Mouse (Mus musculus) frontal cortex, postnatal 10 days (tissue): ENCODE results near the gene Trappc2.
A peak's percentile ranks its signal among the peaks of the same experiment; 100 is the strongest.

Source experiments
- DNase-seq, 2 experiments: peaks; one replicate each; pipeline ENCODE4 v3.0.0; 2022; ENCODE audit warnings: low spot score in 2 of 2, mixed read lengths in 1 of 2

Gene Trappc2

DNA sequence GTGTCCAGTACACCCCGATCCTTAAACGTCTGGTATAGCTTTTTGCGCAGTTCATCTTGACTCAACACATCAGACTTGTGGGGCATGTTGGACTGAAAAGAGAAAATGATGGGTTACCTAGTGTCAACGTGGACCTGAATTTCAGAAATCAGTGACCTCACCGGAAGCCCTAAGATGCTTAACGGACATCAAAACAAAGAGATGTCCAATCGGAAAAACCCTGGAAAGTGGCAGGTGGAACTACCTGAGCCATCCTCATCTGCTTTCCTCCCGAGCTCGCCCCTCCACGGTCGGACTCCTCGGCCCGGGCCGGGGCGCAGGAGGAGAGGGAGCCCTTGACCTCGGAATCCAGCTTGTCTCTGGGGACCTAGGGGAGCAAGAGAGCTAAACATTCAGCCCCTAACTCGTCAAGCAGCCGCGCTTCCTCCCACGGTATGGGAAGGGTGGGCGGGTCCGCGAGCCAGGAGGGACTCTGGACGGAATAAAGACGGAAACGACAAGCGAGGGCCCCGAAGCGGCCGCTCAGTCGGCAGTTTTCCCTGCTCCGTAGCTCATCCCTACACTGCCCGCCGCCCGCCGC, at the start of gene Trappc2:
Trappc2 (plus strand) TSS at position 539 of the 580 bp plus-strand sequence.
- no peak for DNase-seq

DNA sequence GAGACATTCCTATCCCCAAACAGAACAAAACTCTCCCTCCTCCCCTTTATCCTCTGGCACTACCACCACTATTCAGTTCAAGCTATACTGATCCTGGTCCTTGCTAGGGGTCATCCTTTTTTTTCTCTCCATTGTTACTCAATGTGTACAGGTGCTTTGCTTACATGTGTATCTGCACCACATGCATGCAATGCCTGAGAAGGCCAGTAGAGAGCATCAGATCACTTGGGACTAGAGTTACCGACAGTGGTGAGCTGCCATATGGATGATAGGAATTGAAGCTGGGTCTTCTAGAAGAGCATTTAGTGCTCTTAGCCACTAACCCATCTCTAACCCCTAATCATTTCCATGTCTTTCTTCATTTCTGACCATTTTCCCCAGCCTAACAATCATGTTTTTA, 46.6 kb upstream of the Trappc2 start:
- no peak for DNase-seq

DNA sequence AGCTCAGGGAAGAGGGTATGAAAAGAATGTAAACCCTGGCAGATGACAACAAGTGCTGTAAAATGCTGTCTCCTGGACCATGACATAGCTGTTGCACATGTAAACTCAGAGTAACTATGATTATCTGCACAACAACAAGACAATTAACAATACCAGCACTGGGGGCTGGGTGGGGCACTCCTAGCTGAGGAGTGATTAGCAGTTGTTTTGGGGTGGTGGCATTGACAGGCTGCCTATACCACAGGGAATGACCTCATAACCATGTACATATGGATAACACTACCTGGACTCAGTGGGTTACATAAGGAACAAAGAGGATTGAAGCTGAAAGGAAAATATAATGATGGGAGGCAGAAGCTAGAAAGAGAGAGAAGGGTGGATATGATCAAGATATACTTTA, 32.5 kb upstream of the Trappc2 start:
- DNase-seq: no peak

DNA sequence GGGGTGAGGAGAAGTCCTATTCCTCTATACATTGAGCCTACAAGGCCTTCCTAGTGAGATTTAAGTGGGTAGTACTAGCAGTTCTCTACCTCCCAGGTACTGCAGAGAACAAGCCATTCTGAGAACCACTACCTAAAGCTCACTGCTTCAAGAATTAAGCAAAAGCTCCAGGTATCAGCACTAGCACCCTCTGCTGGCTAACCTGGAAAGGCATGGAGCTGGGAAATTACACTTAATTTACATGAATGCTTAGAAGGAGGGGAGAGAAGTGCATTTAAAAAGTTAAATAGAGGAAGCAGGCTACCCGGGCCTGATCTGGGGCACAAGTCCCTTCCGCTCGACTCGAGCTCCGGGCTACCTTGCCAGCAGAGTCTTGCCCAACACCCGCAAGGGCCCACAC, 24.2 kb upstream of the Trappc2 start:
- no peak for DNase-seq

DNA sequence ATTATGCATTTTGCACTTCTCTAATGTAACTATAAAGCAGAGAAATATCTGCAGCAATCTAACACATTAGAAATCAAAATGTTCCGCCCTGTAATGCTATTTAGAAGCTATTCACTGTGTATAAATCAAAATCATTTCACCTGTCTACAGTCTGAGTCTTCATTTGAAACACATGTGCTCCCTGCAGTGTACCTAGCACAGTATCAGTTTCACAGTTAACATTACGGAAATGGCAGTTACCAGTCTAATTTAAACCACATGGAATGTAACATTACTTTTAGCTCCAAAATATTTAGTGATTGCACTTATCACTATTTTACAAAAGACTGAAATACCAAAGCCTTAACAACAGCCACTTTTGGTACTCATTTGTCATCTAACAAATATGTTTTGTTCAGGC, 5.6 kb upstream of the Trappc2 start:
- DNase-seq: no peak

DNA sequence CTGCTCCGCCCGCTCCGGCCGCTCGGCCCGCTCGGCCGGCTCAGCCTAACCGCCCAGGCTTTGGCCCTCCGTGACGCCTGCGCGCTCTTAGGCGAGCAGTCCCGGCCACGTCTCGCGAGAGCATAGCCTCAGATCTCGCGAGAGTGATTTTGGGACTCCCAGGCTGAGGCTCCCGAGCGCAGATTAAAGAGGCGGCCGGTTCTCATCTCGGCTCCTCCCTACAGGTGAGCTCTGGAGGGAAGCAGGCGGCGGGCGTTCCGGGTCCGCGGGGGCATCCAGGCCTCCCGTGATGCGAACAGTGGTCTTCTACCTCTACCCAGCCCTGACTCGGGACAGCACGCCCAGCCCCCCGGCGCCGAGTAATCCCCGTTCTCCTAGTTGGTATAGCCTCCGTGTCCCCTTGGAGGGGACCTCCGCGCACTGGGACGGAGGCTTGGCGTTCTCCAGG, 266 bp downstream of the Trappc2 start, which contains the start of gene Ofd1:
Ofd1 (minus strand) TSS at position 89 of the 448 bp plus-strand sequence.
- peak; percentile 82 to 85 for DNase-seq

DNA sequence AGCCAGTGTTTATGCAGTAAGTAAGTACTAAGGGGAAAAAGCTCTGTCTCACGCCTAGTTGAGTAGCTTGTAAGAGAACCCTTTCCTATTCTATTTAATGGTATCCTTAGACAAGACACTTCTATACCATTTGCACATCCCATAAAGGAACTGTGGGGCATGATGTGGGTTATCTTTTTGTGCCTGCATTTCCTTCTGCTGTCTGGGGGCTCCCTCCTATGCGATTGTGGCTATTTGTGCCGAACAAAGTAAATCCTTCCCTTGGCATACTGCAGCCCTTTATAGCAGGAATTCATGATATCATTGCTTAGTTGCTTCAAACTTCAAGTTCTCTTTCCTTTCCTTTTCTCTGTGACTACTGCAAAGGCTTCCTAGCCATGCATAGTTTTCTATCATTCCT, 4.2 kb downstream of the Trappc2 start:
- no peak for DNase-seq

DNA sequence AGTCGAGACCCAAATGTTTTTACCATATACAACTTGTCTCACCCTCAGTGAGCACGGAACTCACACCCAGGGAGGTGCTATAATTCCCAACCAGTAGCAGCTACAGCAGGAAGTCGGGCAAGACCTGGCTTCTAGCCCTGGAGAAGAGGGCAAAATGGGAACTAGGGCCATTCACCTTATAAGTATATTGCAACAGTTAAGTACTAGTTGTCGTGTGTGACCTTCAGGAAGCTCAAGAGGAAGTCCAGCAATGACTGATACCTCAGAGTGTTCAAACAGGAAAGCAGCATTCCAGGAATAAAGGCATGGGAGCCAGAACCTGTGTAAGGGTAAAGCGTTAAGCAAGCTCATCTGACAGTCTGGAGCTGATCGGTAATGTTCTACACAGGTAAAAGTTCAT, 13.2 kb downstream of the Trappc2 start:
- DNase-seq: no peak

DNA sequence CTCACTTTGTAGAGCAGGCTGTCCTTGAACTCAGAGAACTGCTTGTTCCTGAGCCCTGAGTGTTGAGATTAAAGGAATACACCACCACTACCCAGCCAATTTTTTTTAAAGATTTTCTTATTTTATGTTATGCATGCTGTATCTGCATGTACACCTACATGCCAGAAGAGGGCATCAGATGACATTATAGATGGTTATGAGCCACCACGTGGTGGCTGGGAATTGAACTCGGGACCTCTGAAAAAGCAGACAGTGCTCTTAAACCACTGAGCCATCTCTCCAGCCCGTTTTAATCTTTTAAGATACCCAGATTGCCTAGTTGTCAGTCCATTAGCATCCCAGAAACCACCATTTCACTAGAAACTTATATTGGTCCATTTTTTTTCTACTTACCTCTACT, 14.0 kb downstream of the Trappc2 start:
- no peak for DNase-seq

DNA sequence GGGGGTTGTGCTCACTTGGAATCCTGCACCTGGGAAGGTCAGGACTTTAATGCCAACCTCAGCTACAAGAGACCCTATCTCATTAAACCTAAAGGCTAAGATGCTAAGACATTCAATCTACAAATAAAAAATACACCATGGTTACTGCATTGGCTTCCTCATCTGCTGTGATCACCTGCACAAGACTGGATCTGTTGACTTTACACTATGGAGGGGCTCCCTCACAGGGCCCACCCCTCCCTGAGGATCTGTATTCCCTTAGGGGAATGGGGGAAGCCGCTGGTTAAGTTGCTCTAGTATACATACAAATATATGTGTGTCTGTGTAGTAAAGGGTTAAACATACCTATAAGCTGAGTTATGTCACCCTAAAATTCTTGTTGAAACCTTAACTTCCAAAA, 15.2 kb downstream of the Trappc2 start:
- no peak for DNase-seq

DNA sequence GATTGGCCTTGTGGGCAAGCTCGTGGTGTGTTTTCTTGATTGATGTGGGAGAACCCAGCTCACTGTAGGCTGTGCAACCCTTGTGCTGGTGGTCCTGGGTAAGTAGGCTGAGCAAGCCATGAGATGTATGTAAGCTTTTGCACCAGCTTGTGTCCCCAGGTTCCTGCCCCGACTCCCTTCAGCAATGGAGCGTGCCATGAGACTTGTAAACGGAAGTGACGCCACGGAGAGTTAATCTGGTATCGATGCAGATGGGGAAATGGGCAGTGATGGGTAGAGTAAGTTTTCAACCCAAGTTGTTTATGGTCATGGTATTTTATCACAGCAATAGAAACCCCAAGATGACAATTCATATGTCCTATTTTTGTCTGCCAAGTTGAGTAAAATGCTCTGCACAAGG, 27.9 kb downstream of the Trappc2 start:
- DNase-seq: no peak

DNA sequence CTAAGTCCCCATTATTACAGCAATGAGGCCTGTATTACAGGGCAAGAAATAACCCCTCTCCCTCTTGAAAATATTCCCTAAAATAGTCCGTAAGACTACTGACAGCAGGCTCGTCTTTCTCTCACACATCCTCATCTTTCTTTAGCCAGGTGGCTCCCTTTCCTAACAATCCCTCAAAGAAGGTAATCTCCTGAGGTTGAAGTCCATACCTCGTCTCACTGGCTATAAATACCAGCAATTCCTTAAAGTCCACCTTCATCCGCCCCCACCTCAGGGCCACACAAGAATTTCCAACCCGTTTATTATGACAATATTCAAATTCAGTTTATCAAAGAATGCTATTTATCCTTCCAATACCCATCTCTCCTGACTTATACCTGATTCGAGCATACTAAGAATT, 32.2 kb downstream of the Trappc2 start:
- DNase-seq: no peak

DNA sequence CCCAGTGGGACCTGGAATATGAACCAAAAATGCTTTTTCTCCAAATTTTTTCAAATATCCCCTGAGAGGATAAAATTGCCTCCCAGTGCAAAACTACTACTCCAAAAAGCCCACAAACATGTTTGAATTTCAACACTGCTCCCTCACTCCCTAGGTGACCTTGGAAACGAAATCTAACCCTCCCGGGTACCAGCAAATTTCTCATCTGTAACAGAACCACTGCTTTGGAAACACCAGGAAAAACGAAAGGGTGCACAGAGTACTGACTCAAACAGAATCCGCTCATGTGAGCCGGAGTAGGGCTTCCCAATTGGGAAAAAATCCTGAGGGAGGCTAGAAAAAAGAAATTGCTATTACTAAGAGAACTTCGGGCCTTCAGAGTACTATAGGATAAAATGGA, 37.0 kb downstream of the Trappc2 start:
- DNase-seq: no peak

DNA sequence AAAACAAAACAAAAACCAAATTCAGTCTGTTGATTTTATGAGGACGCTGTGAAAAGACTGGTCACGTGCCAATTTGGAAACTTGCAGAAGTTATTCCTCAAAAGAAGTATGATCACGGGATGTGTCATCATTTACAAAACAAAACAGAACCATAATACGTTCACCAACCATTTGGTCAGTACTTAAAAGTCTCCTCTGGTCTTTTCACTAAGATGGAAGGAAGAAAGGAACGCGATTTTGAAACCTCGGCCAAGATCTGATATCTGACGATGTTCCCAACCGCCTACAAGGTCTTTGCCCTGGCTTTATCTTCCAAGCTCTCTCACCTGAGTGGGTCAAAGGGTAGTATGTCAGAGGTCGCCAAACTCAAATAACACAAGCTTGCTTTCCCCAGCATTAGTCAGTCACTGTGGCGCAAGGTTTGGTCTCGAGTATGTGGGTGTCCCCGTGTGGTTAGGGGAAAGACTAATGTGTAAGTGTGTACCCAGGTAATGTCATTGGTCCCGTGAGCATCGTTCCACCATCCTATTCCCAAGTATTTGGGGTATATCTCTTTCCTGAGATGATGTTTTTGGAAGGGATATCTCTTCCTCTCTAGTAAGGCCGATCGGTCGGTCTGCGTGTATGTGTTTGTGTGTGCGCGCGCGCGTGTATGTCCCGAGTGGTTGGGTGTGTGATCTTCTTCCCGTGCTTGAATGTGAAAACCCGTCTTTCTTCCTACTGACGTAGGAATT, 38.4 kb downstream of the Trappc2 start:
- DNase-seq: no peak

DNA sequence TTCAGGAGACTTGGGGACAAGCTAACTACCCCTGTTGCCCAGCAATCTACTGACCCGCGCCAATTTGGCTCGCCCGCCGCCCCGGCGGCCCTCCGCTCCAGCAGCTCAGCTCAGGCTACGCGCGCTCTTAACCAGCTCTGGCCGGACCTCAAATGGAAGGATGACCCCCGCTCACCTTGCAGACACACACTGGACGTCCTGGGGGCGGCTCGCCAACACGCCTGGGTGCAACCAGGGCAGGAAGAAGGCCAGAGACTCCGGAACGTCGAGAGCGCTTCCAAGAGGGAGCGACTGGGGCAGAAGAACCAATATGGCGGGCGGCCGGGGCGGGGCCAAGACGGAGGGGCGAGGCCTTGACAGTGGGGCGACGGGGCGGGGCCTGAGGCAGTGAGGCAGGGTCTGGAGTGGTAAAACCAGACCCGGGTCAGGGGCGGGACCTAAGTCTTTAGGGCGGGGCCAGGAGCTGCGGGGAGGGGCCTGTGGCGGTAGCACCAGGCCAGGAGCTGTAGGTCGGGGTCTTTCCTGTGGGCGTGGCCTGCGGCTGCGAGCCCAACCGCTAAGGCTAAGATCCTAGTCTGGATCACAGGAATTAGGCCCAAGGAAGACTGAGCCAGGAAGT, 39.1 kb downstream of the Trappc2 start, which contains the start of gene Rab9:
Rab9 (minus strand) TSS at position 503 of the 619 bp plus-strand sequence.
- DNase-seq: peak; percentile 86 to 89

DNA sequence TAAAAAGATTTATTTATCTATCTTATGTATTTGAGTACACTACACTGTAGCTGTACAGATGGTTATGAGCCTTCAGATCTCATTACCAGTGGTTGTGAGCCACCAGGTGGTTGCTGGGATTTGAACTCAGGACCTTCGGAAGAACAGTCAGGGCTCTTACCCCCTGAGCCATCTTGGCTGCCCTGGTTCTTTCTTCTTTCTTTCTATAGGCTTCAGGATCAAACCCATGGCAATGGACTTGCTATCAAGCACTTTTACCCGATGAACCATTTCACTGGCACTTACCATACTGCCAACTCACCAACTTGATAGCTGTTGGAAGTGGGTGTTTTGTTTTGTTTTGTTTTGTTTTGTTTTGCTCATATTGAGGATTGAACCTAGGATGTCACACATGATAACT, 54.7 kb downstream of the Trappc2 start:
- DNase-seq: no peak

DNA sequence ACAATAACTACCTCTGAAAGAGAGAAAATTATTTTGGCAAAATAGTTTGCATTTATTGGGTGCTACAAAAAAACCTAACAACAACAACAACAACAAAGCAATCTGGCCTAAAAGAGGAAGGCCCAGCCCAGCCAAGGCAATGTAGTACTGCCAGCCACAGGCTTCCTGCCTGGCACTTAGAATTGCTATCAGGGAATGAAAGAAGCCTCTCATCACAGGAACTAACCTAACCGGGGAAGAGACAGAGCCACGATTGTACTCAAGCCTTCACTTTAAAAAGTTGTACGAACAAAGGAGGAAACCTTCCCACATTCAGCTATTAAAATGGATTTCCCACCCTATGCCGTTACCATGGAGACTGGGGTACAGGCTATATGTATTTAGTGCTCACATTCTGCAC, 57.4 kb downstream of the Trappc2 start:
- no peak for DNase-seq

DNA sequence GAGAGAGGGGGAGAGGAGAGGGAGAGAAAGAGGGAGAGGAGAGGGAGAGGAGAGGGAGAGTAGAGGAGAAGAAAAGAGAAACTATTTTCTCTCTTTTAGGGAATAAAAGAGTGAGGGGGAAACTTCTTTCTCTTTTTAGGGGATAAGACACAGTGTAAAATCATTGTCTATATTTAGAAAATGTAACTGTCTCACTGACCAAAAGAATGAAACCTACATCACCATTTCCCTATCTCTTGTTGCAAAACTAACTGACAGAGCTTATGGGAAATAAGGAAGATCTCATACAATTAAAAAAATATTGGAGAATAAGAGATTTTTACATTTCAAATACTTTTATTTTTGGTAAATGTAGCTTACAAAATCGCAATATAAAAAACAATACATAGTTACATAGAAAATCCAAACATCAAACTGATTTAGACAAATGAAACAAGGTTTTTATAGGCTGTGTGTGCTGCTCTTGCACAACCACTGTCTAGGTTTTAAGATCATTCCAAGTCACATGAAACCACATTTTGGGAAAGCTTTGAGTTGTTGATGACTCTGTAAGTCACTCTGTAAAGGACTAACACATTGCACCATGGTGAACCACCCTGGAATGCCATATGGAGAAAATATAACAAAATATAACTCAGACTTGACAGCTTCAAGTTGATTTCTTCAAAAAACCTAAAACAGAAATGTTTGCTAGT, 59.3 kb downstream of the Trappc2 start:
- no peak for DNase-seq
